Mouse (Mus musculus): Measurements from ENCODE around the gene Insm2. TPM values are rescaled to one million over a fixed set of nuclear protein-coding genes. Genes with fewer than 3 reads are reported as not detected.
"Not testable (repeated sequence)": the region's sequence is repeated elsewhere in the genome, so short reads cannot be mapped to it uniquely, and the experiment has no call there.

Gene Insm2
- polyA plus RNA-seq (2014; fragmentation: Nextera tagmentation; extraction: Ambion mirVana) = 0.93 and 1.3 TPM in 2 replicates

DNA sequence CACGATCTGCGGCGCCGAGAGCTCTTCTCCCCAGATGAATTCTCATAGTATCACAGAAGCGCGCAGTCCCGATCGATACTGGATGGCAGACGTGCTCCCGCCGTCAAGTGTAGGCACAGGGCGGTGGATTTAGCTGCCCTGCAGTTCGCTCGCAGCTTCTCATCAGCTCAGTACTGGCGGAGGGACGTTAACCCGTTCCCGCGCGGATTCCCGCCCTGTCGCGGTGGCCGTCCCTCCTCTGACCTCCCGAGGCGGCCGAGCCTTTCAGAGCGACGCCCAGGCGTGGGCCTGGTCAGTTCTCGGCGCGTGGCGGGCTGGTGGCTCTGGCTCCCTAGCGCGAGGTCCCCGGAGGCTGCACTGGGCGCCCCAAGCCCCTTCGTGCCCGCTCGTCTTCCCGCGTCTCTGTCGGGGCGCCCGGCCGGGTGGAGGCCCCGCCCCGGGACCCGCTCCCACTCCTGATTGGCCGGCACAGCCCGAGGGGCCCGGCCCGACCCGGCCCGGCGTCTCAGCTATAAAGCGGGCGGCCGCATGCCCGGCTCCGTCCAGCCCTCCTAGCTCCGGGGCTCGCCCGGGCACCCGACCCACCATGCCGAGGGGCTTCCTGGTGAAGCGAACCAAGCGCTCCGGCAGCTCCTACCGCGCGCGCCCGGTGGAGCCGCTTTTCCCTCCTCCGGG, at the start of gene Insm2:
TSS of gene Insm2 (plus strand) at position 541 of the 675 bp plus-strand sequence.
- Histone ChIP-seq H3K4me2 (ENCODE audit: low read length) (peak within 1 kb of the TSS; percentile 92), H3K4me3 (replicated peaks; ENCODE audit: low read depth, low read length) (peak within 1 kb of the TSS; percentile 50), H3K36me3 (ENCODE audit: control insufficient read depth, insufficient read depth, low read length) (no peaks in the 10 kb centered on the region), H3K27me3 (ENCODE audit: control insufficient read depth, insufficient read depth, low read length) (peaks cover 51% of the 10 kb centered on the region), H3K9me3 (ENCODE audit: control insufficient read depth, low read length) (no peaks in the 10 kb centered on the region), H3K9ac (replicated peaks; ENCODE audit: low read length) (peak within 1 kb of the TSS; percentile 40), H3K27ac (replicated peaks; ENCODE audit: low read depth, low read length) (no peak within 1 kb of the TSS), H3K4me1 (ENCODE audit: control insufficient read depth, insufficient read depth, low read length) (peaks cover 18% of the 10 kb centered on the region)
- ATAC-seq (ENCODE audit: low FRiP score, low TSS enrichment) (peak; percentile 69), DNase-seq (peak; percentile 68)
- under 1% methylated on average over 75 of the region's 77 CpGs for WGBS

GRCm38 (mm10) chr12:55554901-55555300, 44.3 kb upstream of the Insm2 start:
- not testable (repeated sequence) for H3K27ac ChIP-seq (replicated peaks; ENCODE audit: low read depth, low read length); H3K4me3 ChIP-seq (replicated peaks; ENCODE audit: low read depth, low read length); H3K4me1 ChIP-seq (ENCODE audit: control insufficient read depth, insufficient read depth, low read length); ATAC-seq (ENCODE audit: low FRiP score, low TSS enrichment); H3K9ac ChIP-seq (replicated peaks; ENCODE audit: low read length); H3K4me2 ChIP-seq (ENCODE audit: low read length); DNase-seq; H3K36me3 ChIP-seq (ENCODE audit: control insufficient read depth, insufficient read depth, low read length); H3K9me3 ChIP-seq (ENCODE audit: control insufficient read depth, low read length); H3K27me3 ChIP-seq (ENCODE audit: control insufficient read depth, insufficient read depth, low read length)
- 83% methylated on average over 6 of the region's 6 CpGs for WGBS

GRCm38 (mm10) chr12:55557866-55558265, 41.4 kb upstream of the Insm2 start:
- H3K9ac ChIP-seq (replicated peaks; ENCODE audit: low read length) = no peak overlapping the region
- no peak for ATAC-seq (ENCODE audit: low FRiP score, low TSS enrichment)
- H3K9me3 ChIP-seq (ENCODE audit: control insufficient read depth, low read length) = no peaks in the 10 kb centered on the region
- H3K27me3 ChIP-seq (ENCODE audit: control insufficient read depth, insufficient read depth, low read length) = no peaks in the 10 kb centered on the region
- no peak overlapping the region for H3K4me3 ChIP-seq (replicated peaks; ENCODE audit: low read depth, low read length)
- no peak for DNase-seq
- WGBS = 44% methylated on average over 6 of the region's 6 CpGs
- no peaks in the 10 kb centered on the region for H3K36me3 ChIP-seq (ENCODE audit: control insufficient read depth, insufficient read depth, low read length)
- no peak overlapping the region for H3K4me2 ChIP-seq (ENCODE audit: low read length)
- H3K4me1 ChIP-seq (ENCODE audit: control insufficient read depth, insufficient read depth, low read length) = no peaks in the 10 kb centered on the region
- no peak overlapping the region for H3K27ac ChIP-seq (replicated peaks; ENCODE audit: low read depth, low read length)

DNA sequence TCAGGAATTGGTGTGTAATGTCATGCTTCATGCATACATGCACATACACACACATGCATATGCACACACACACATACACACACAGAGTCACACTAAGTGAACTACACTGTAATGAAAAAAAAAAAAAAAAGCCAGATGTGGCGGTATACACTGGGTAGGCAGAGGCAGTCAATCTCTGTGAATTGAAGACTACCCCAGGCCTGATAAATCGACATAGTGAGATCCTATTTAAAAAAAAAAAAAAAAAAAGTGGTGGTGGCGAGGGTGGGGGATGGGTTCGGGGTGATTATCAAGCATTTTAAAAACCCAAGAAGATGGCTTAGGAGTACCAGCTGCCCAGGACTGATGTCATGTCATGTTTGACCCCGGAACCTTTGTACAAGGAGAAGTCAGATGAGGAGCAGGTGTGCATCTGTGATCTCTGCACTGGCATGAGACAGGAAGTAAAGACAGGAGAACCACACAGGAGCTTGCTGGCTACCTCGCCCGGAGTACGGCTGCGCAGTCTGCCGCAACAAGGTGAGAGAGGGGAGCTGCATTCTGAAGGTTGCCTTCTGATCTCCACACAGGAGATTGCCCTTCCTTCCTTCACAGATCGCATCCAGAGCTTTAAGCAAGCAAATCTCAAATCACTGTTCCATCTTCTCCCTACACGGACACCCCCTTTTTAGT, 39.9 kb upstream of the Insm2 start:
- 83% methylated on average over 12 of the region's 12 CpGs for WGBS
- no peak for ATAC-seq (ENCODE audit: low FRiP score, low TSS enrichment)

DNA sequence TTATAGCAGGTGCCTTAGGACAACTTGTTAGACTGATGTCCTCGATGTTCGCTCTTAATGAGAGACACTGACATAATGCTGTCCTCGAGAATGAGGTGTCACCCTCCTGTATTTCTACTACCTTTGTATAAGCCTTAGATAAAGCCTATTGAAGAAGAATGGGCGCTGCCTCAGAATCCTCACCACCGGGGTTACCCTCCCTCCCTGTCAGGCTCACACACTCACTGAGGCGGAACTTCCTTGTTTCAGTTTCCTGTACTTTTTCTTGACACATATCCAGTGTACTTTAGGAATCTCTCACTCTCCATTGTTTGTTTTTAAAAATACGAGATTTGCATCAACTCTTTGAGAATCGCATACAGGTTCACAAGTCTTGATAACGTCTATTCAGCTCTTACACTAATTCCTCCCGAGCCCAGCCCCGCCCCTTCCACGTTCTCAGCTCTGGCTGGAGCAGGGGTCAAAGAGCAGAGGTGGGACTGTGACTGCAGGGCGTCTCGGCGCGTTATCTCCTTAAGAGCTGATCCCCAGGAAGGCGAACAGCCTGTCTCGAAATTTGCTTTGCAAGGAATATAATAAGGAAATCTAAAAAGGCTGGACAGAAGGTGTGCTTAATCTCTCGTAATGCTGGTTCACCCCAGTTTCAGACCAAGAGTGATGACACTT, 39.1 kb upstream of the Insm2 start:
- DNase-seq = no peak
- no peaks in the 10 kb centered on the region for H3K9me3 ChIP-seq (ENCODE audit: control insufficient read depth, low read length)
- H3K4me3 ChIP-seq (replicated peaks; ENCODE audit: low read depth, low read length) = peak overlapping the region; percentile 23
- ATAC-seq (ENCODE audit: low FRiP score, low TSS enrichment) = no peak
- H3K9ac ChIP-seq (replicated peaks; ENCODE audit: low read length) = no peak overlapping the region; the same call in 1 of the 2 replicates
- H3K27ac ChIP-seq (replicated peaks; ENCODE audit: low read depth, low read length) = no peak overlapping the region
- H3K4me2 ChIP-seq (ENCODE audit: low read length) = peak overlapping the region; percentile 51
- no peaks in the 10 kb centered on the region for H3K36me3 ChIP-seq (ENCODE audit: control insufficient read depth, insufficient read depth, low read length)
- H3K27me3 ChIP-seq (ENCODE audit: control insufficient read depth, insufficient read depth, low read length) = no peaks in the 10 kb centered on the region
- WGBS = 6% methylated on average over 19 of the region's 19 CpGs
- H3K4me1 ChIP-seq (ENCODE audit: control insufficient read depth, insufficient read depth, low read length) = no peaks in the 10 kb centered on the region

More for the DNA sequence above, 39.9 kb upstream of the Insm2 start:
- Histone ChIP-seq H3K27ac (replicated peaks; ENCODE audit: low read depth, low read length) (no peak overlapping the region), H3K4me1 (ENCODE audit: control insufficient read depth, insufficient read depth, low read length) (no peaks in the 10 kb centered on the region), H3K9ac (replicated peaks; ENCODE audit: low read length) (no peak overlapping the region), H3K9me3 (ENCODE audit: control insufficient read depth, low read length) (no peaks in the 10 kb centered on the region), H3K27me3 (ENCODE audit: control insufficient read depth, insufficient read depth, low read length) (no peaks in the 10 kb centered on the region), H3K4me3 (replicated peaks; ENCODE audit: low read depth, low read length) (no peak overlapping the region), H3K4me2 (ENCODE audit: low read length) (no peak overlapping the region), H3K36me3 (ENCODE audit: control insufficient read depth, insufficient read depth, low read length) (no peaks in the 10 kb centered on the region)
- no peak for DNase-seq

- ATAC-seq (ENCODE audit: low FRiP score, low TSS enrichment) (no peak), DNase-seq (no peak)
- Histone ChIP-seq H3K27me3 (ENCODE audit: control insufficient read depth, insufficient read depth, low read length) (no peaks in the 10 kb centered on the region), H3K4me3 (replicated peaks; ENCODE audit: low read depth, low read length) (no peak overlapping the region), H3K9ac (replicated peaks; ENCODE audit: low read length) (no peak overlapping the region), H3K27ac (replicated peaks; ENCODE audit: low read depth, low read length) (no peak overlapping the region), H3K36me3 (ENCODE audit: control insufficient read depth, insufficient read depth, low read length) (no peaks in the 10 kb centered on the region), H3K9me3 (ENCODE audit: control insufficient read depth, low read length) (no peaks in the 10 kb centered on the region), H3K4me2 (ENCODE audit: low read length) (no peak overlapping the region), H3K4me1 (ENCODE audit: control insufficient read depth, insufficient read depth, low read length) (no peaks in the 10 kb centered on the region)
- WGBS = over 99% methylated on average over 3 of the region's 3 CpGs
Measured at GRCm38 (mm10) chr12:55563742-55564141, 35.5 kb upstream of the Insm2 start.

DNA sequence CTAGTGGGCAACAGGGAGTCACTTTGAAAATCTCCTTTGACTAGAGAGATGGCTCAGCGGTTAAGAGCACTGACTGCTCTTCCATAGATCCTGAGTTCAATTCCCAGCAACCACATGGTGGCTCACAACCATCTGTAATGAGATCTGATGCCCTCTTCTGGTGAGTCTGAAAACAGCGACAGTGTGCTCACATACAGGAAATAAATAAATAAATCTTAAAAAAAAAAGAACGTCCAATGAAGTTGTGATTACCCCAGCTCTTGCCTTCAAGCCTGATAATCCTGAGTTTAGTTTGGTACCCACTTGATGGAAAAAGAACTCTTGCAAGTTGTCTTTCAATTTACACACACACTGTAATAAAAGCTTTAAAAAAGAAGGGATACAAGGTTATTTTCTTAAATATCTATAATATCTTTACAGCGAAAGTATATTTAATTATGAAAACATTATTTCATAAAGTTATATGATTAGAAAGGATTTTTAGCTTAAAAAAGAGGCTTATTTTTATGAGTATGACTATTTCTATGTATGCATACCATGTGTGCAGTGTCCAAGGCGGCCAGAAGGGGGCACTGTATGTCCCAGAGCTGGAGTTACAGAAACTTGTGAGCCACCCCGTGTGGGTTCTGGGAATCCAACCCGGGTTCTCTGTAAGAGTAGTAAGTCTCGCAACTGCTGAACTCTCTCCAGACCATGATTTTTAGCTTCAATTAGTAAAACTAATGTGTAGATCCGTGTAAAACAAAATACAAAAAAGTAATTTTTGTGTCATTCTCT, 34.9 kb upstream of the Insm2 start:
- Histone ChIP-seq H3K4me3 (replicated peaks; ENCODE audit: low read depth, low read length) (no peak overlapping the region), H3K4me2 (ENCODE audit: low read length) (no peak overlapping the region), H3K27me3 (ENCODE audit: control insufficient read depth, insufficient read depth, low read length) (no peaks in the 10 kb centered on the region), H3K4me1 (ENCODE audit: control insufficient read depth, insufficient read depth, low read length) (no peaks in the 10 kb centered on the region), H3K36me3 (ENCODE audit: control insufficient read depth, insufficient read depth, low read length) (no peaks in the 10 kb centered on the region), H3K9ac (replicated peaks; ENCODE audit: low read length) (no peak overlapping the region), H3K9me3 (ENCODE audit: control insufficient read depth, low read length) (no peaks in the 10 kb centered on the region), H3K27ac (replicated peaks; ENCODE audit: low read depth, low read length) (no peak overlapping the region)
- DNase-seq (no peak), ATAC-seq (ENCODE audit: low FRiP score, low TSS enrichment) (no peak)
- WGBS = 87% methylated on average over 9 of the region's 9 CpGs

DNA sequence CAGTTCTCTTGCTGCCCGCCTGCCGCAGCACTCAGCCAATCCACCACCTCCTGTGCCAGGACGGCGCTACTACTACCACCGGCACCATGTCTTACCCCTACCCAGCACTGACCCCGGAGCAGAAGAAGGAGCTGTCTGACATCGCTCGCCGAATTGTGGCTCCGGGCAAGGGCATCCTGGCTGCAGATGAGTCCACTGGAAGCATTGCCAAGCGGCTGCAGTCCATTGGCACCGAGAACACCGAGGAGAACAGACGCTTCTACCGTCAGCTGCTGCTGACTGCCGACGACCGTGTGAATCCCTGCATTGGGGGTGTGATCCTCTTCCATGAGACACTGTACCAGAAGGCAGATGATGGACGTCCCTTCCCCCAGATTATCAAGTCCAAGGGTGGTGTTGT, 34.0 kb upstream of the Insm2 start, which contains the start of gene Aldoart2:
TSS of gene Aldoart2 (plus strand) at position 34 of the 400 bp plus-strand sequence.
- DNase-seq = no peak
- no peaks in the 10 kb centered on the region for H3K36me3 ChIP-seq (ENCODE audit: control insufficient read depth, insufficient read depth, low read length)
- 98% methylated on average over 19 of the region's 19 CpGs for WGBS

More for the DNA sequence above, 34.0 kb upstream of the Insm2 start, which contains the start of gene Aldoart2:
- Histone ChIP-seq H3K9ac (replicated peaks; ENCODE audit: low read length) (no peak within 1 kb of the TSS), H3K27ac (replicated peaks; ENCODE audit: low read depth, low read length) (no peak within 1 kb of the TSS), H3K4me3 (replicated peaks; ENCODE audit: low read depth, low read length) (no peak within 1 kb of the TSS), H3K4me2 (ENCODE audit: low read length) (no peak within 1 kb of the TSS), H3K27me3 (ENCODE audit: control insufficient read depth, insufficient read depth, low read length) (no peaks in the 10 kb centered on the region), H3K9me3 (ENCODE audit: control insufficient read depth, low read length) (no peaks in the 10 kb centered on the region), H3K4me1 (ENCODE audit: control insufficient read depth, insufficient read depth, low read length) (no peaks in the 10 kb centered on the region)
- no peak for ATAC-seq (ENCODE audit: low FRiP score, low TSS enrichment)
